ENCODE assay signal across 10 mouse cellular contexts in the genomic region with DNA sequence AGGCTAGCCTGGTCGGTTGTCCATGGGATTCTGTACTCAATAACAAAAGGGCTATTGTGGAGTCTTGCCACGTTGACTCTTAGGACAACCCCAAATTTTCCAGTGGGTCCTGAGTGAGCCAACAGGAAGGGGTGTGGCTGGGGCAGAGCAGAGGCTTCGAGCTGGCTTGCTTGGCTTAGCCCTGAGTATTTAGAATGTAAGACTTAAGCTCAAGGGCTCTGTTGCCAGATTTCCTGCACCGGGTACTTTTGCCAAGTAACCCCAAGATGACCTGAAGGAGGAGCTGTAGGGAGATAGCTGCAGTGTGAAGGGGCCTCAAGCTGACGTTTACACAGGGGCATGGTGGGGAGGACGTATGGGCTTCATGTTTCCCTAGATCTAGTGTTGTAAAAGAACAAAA. TPM values are rescaled to one million over a fixed set of nuclear protein-coding genes. Genes with fewer than 3 reads are reported as not detected.
DNase-seq lines count a peak whose midpoint lies in the region; ATAC-seq lines count a peak whose summit lies in the region.
"Had no signal": no experiment of that assay in that cellular context is flagged by ENCODE, and none has a peak within 500 bp of the region (broad histone marks: within the 10 kb centered on the region; RNA-seq: fewer than 3 reads in every experiment).

No protein-coding gene starts in this region.

- peak overlapping the region; percentile 45; the same call in 1 of the 2 replicates for H3K9ac ChIP-seq in heart, embryonic 16.5 days (ENCODE audit: low read length)
- H3K9ac ChIP-seq in limb, embryonic 11.5 days (ENCODE audit: low read length): no peak overlapping the region

- peak overlapping the region; percentile 88 for H3K27ac ChIP-seq in heart, embryonic 16.5 days (ENCODE audit: low read length)
- 0 out of 2 replicates have a peak overlapping the region, but pooled peaks have one; percentile 26 for H3K27ac ChIP-seq in limb, embryonic 11.5 days (replicated peaks; ENCODE audit: low read depth, low read length)

- H3K9me3 ChIP-seq in heart, embryonic 16.5 days (replicated peaks; ENCODE audit: control insufficient read depth, low read length): no peaks in the 10 kb centered on the region
- no peaks in the 10 kb centered on the region; the same call in 1 of the 2 replicates for H3K9me3 ChIP-seq in limb, embryonic 11.5 days (ENCODE audit: control insufficient read depth, low read length)
- H3K9me3 ChIP-seq: megakaryocyte, embryonic 14.5 days had no signal

- peaks cover 35% of the 10 kb centered on the region for H3K4me1 ChIP-seq in heart, embryonic 16.5 days (ENCODE audit: control insufficient read depth, insufficient read depth, low read length)
- peaks cover 19% of the 10 kb centered on the region for H3K4me1 ChIP-seq in limb, embryonic 11.5 days (ENCODE audit: control insufficient read depth, insufficient read depth, low read length)

- DNase-seq in thymus, postnatal 14 days: peak; percentile 36
- no peak for DNase-seq in thymus, postnatal 36 days
- no peak for DNase-seq in limb, embryonic 11.5 days (ENCODE audit: low spot score)
- DNase-seq in ovary, postnatal 10 days (ENCODE audit: low spot score): no peak
- no peak for DNase-seq in right cerebral cortex, postnatal 10 days (ENCODE audit: low spot score in 2 of 2)
- DNase-seq in layer of hippocampus, adult 8-10 months (ENCODE audit: low spot score in 2 of 2): no peak
- DNase-seq: spleen, adult 18-20 months had no signal

- 31% methylated on average over 6 of the region's 6 CpGs for WGBS in heart, embryonic 16.5 days
- WGBS in limb, embryonic 11.5 days: 56% methylated on average over 6 of the region's 6 CpGs

- no peaks in the 10 kb centered on the region for H3K36me3 ChIP-seq in heart, embryonic 16.5 days (ENCODE audit: control insufficient read depth, insufficient read depth)
- no peaks in the 10 kb centered on the region; the same call in 1 of the 2 replicates for H3K36me3 ChIP-seq in limb, embryonic 11.5 days (ENCODE audit: control insufficient read depth, insufficient read depth, low read length)

- peak overlapping the region; percentile 58 for H3K4me2 ChIP-seq in heart, embryonic 16.5 days (ENCODE audit: low read depth, low read length)
- no peak overlapping the region for H3K4me2 ChIP-seq in limb, embryonic 11.5 days (ENCODE audit: low read depth, severe bottlenecking)

- ATAC-seq in heart, embryonic 16.5 days (replicated peaks; ENCODE audit: extremely low read depth, insufficient read depth, low FRiP score): 0 out of 2 replicates have a peak, but pooled peaks have one; percentile 8
- no peak for ATAC-seq in limb, embryonic 11.5 days (ENCODE audit: insufficient number of reproducible peaks, low FRiP score, low TSS enrichment, low read depth)
- no peak for ATAC-seq in inflammation-experienced regulatory T-cells, adult 6 months

- H3K27me3 ChIP-seq in heart, embryonic 16.5 days (ENCODE audit: control insufficient read depth, insufficient read depth, low read length): no peaks in the 10 kb centered on the region
- H3K27me3 ChIP-seq in limb, embryonic 11.5 days (ENCODE audit: control insufficient read depth, insufficient read depth, low read length): no peaks in the 10 kb centered on the region

- H3K4me3 ChIP-seq in heart, embryonic 16.5 days (ENCODE audit: low read length): peak overlapping the region; percentile 40
- no peak overlapping the region for H3K4me3 ChIP-seq in limb, embryonic 11.5 days (ENCODE audit: low read depth, low read length)
- H3K4me3 ChIP-seq: megakaryocyte, embryonic 14.5 days had no signal

RNA-seq across cellular contexts. Expression of a gene that starts 23.4 kb away (rescaled TPM):
- polyA plus RNA-seq in heart, embryonic 16.5 days (2015; fragmentation: Nextera tagmentation; extraction: Ambion mirVana): 38.3 and 40.8 TPM in 2 replicates
- 20.7 and 20.8 TPM in 2 replicates for polyA plus RNA-seq in limb, embryonic 11.5 days (2014; fragmentation: Nextera tagmentation; extraction: Ambion mirVana)
- polyA plus RNA-seq in inflammation-experienced regulatory T-cells, adult 6 months (2017; shearing (Covaris generic)): 10 to 100 TPM; 13.2 to 20.6 (median 19.4) TPM
- total RNA-seq in layer of hippocampus, adult 8-10 months (2022): 10 to 100 TPM; 50.7 to 61.6 (median 55.9) TPM
